Mouse (Mus musculus): ENCODE results near the gene Crisp2.
A peak's percentile ranks its signal among the peaks of the same experiment; 100 is the strongest.
"Not testable (repeated sequence)": the region's sequence is repeated elsewhere in the genome, so short reads cannot be mapped to it uniquely, and the experiment has no call there.

Gene Crisp2

GRCm38 (mm10) chr17:40806953-40807572 lies at the start of gene Crisp2:
Gene Crisp2 (minus strand): TSS chr17:40807003.
- no peak for DNase-seq (ENCODE audit: low read depth, low spot score)

GRCm38 (mm10) chr17:40855065-40855464 lies 48.3 kb upstream of the Crisp2 start:
- no peak for DNase-seq (ENCODE audit: low read depth, low spot score)

DNA sequence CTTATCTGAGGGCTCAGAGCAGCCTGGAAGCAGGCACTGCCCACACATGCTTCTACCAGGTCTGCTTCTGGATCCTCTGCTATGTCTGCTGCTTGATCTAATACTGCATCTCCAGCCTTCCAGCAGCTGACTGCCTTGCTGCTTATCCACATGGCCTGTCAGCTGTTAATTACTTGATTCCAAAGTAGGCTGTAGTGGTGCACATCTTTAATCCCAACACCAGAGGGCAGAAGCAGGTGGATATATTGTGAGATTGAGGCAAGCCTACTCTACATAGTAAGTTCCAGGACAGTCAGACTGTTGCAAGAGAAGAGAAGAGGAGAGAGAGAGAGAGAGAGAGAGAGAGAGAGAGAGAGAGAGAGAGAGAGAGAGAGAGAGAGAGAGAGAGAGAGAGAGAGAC lies 30.5 kb upstream of the Crisp2 start:
- no peak for DNase-seq (ENCODE audit: low read depth, low spot score)

DNA sequence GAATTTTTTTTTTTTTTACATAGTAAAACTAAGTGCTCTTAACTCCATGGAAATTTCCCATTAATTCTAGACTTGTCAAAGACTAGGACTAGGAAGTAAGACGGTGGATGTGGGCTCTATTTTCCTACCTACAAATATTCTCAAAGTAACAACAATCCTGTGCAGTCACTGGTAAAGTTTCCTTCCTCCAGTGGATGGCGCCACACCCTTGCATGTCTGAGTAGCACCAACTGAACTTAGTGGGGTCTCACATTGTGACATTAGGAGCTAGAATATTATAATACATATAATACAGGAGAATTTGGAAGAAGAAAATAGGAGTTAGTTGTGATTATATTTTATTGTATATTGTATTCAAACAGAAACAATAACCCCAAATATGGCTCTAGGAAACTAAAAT lies 25.1 kb upstream of the Crisp2 start:
- DNase-seq (ENCODE audit: low read depth, low spot score): no peak

GRCm38 (mm10) chr17:40824549-40824948 lies 17.7 kb upstream of the Crisp2 start:
- DNase-seq (ENCODE audit: low read depth, low spot score): peak; percentile 31

GRCm38 (mm10) chr17:40823817-40824216 lies 17.0 kb upstream of the Crisp2 start:
- DNase-seq (ENCODE audit: low read depth, low spot score): peak; percentile 1

- DNase-seq (ENCODE audit: low read depth, low spot score): no peak
These were observed 14.7 kb upstream of the Crisp2 start for GRCm38 (mm10) chr17:40821477-40821876.

- DNase-seq (ENCODE audit: low read depth, low spot score): no peak
These were observed 10.6 kb upstream of the Crisp2 start for GRCm38 (mm10) chr17:40817340-40817943.

DNA sequence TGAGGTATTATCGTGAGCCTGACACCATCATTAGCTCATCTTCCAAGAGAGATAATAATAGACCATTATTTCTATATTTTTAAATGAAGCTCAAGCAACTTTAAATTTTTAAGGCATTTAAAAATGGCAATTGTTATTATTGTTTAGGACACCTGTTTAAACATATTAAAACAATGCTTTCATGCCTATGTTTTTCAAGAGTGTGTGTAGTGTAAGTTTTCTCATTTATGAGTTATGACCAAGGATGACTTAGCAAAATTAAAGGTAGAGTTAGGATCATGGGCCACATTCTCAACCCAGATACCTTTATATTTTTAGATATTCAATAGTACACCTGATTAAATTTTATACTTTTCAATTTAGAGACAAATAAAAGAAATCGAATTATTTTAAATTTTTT lies 5.5 kb upstream of the Crisp2 start:
- no peak for DNase-seq (ENCODE audit: low read depth, low spot score)

DNA sequence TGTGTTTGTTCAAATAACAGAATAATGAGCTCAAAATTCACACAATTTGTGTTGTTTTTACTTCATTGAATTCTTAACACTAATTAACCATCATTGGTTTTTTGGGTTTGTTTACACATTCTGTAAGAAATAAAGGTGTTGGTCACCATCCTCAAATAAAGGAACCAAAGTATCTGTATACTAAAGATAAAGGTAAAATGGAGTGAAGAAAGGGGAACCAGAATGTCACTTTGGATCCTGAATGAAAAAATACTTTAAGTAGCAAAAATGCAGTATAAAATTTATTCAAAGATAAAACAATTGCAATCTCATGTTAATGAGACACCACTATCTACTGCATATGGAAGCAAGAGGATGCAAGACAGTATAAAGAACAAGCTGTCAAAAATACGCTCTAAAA lies 4.8 kb upstream of the Crisp2 start:
- no peak for DNase-seq (ENCODE audit: low read depth, low spot score)

- no peak for DNase-seq (ENCODE audit: low read depth, low spot score)
These were observed 4.1 kb upstream of the Crisp2 start, which contains the start of gene Rhag for GRCm38 (mm10) chr17:40810934-40811333. Gene Rhag (plus strand): TSS chr17:40811126.

DNA sequence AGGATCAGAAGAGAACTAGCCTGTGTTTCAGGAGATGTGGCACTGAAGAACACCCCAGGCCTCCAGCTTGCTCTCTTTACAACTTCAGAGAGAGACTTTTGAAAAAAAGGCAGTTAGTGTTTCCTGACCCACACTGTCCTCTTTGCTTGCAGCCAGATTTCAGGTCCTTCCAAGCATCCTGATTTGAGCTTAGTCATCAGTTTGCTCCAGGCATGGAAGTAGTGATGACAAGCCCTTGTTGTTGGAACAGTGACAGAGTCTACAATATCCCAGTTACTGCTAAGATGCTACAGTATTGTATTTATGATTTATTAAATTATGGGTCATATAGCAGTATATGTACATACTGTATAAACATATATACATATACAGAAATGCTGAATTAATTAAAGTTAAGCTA lies 1.3 kb upstream of the Crisp2 start:
- no peak for DNase-seq (ENCODE audit: low read depth, low spot score)

DNA sequence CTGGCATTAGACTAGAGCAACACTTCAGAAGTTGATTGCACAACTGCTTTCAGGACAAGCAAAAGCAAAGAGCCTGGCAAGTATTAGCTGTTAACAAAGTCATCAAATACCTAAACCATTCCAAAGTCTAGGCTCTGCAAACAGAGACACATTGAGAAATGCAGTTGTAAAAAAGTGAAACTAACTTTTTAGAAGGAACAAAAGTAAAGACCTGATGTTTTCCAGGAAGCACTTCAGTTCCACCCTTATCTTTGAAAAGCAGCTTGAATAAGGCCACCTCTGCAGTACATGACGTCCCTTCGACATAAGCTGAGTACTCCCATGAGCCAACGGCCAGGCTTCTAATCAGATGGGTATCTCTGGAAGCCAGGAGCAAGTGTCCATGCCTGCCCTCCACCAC lies 253 bp downstream of the Crisp2 start:
- DNase-seq (ENCODE audit: low read depth, low spot score): no peak

- DNase-seq (ENCODE audit: low read depth, low spot score): no peak
These were observed 4.0 kb downstream of the Crisp2 start for GRCm38 (mm10) chr17:40802707-40803340.

GRCm38 (mm10) chr17:40793921-40794854 lies 12.6 kb downstream of the Crisp2 start:
- no peak for DNase-seq (ENCODE audit: low read depth, low spot score)

DNA sequence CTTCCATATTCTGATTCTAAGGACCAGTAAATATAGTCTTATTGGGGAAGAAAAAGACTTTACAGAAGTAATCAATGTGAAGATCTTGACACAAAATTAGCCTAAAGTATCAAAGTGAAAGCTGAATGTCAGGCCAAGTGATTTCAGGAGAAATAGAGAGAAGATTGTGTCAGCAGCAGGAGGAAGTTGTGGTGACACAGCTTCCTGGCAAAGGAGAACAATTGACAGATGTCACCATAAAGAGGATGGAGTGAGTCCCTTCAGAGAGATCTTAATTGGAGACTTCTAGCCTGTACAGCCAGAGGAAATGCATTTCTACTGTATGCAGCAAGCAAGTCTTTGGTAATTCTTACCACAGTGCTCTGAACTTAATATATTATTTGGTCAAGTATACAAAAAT lies 16.9 kb downstream of the Crisp2 start:
- DNase-seq (ENCODE audit: low read depth, low spot score): no peak

DNA sequence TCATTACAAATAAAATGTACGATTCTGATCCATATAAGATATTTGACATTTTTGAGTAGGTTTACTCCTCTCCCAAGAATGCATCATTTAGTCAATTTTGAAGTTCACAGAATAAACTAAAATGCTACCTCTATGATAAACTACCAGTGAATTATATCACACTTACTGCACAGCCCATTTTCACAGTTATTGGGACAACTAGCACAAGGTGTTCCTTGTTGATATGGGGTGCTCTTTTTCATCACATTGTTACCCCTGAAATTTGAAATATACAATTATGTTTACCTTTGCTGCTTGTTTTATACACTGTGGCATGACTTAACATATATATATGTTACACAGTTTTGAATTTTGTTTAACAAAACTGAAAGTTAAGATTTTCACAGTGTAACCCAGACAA lies 39.7 kb downstream of the Crisp2 start:
- no peak for DNase-seq (ENCODE audit: low read depth, low spot score)

DNA sequence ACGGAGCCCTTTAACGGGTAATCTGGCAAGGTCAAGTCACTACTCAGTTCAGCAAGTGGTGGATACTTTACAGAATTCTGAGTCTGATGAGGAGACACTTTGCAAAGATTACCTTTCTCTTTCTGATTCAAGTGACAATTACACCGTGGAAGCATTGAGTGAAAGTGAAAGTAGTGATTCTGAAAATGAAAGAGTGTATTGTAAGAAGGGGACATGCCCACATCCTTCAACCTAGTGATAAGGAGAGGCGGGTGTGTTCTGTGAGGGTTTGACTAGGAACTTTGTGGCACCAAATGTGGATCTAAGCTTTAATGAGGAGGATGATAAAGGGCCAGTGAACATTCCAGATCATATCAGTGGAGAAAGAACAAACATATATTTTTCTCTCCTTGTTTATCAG lies 43.1 kb downstream of the Crisp2 start:
- DNase-seq (ENCODE audit: low read depth, low spot score): no peak

DNA sequence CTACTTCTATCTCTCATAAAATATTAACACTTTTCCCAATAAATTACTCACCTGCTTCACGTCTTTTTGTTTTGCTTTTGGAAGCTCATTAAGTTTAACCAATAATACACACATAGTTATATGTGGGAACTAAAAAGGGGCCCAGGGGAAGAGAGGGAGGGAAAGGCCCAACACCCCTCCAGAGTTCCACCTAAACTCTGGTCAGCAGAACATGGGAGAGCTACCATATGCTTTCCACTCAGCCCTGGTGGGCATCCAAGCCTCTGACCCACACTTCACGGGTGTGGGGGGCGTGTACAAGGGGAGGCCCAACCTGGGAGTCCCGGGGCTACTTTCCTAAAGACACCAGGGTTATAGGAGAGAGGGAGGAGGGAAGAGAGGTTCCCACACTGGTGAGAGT lies 75.1 kb downstream of the Crisp2 start:
- no peak for DNase-seq (ENCODE audit: low read depth, low spot score)

DNA sequence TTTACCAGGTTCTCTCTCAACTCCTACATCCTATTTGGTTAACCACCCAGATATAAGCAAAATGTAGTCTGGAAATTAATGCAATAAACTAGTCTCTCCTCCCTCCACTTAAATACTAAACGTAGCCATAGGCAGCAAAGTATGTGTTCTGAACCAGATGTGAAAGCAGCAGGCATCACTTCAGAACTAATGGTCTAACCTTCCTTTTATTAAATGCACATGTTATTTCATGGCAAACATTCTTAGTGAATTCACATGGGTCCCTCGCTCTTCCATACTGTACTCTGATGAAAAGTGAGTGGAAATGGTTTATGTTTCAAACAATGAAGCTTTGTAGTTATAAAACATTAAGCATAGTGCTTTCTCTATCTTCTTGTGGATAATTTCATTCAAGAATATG lies 75.5 kb downstream of the Crisp2 start:
- DNase-seq (ENCODE audit: low read depth, low spot score): no peak

GRCm38 (mm10) chr17:40726820-40727219 lies 80.0 kb downstream of the Crisp2 start, which contains the start of gene Esp1:
Gene Esp1 (plus strand): TSS chr17:40727120.
- DNase-seq (ENCODE audit: low read depth, low spot score): no peak

DNA sequence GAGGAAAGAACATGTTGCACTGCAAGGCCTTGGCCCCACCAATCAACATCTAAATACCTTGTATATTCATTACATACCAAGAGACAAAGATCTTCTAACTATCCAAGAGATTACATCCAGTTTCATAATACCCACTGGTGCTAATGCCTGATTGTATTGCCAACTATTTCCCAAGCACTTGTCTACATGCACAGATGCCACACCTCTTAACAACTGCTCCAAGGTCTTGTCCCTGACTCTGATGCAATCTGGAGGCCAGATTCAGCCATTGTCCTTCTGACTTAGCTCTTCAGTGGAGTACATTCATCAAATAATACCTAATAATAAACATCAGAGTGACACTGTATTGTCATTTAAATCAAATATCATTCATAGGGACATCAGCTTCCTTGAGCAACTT lies 89.7 kb downstream of the Crisp2 start:
- not testable (repeated sequence) for DNase-seq (ENCODE audit: low read depth, low spot score)

Measured in CD4-positive, CD25-positive, alpha-beta regulatory T cell, adult 2 months (primary cell).